Mouse (Mus musculus) B cell, adult 62 days (primary cell): ENCODE results near the gene Pitpna. TPM values are rescaled to one million over a fixed set of nuclear protein-coding genes. Genes with fewer than 3 reads are reported as not detected.

Experiments
- total RNA-seq: library from RNA; stranded (reverse); gene quantifications from 4 replicates; pipeline ENCODE4 v1.2.4, GENCODE M21; 2023

Gene Pitpna
- total RNA-seq = 218 to 240 TPM (median 227 TPM) in 4 replicates

GRCm38 (mm10) chr11:75587493-75588284, at the start of gene Pitpna:
Gene Pitpna, plus strand, starts transcription at chr11:75588097.

DNA sequence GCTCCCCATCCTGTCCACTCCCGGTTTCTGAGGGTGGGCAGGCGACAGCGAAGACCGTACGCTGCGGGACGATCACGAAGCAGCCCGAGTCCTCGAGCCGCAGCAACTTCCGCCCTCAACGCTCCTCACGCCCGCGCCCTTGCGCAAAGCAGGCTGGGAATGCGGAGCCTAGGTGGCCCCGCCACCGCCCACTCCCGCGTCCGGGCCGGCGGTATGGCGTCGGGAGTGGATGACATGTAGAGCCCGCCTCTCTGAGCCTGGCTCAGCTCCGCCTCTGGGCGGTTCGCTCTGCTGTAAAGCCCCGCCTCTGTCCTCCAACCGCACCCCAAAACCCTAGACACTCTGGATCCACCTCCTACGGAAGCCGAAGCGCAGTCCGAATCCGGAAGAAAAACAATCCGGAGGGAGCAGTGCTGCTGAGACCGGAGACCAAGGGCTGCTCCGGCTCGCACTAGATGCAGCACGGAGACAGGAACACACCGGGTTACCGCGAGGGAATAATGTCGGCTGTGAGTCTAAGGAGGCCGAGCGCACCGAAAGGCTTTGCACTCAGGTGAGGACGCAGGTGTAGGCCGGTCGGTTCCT, 42.8 kb downstream of the Pitpna start, which contains the start of gene Inpp5k:
Gene Inpp5k (plus strand): TSS at position 344 of the 585 bp plus-strand sequence.

GRCm38 (mm10) chr11:75650311-75650710, 62.4 kb downstream of the Pitpna start, which contains the start of gene Myo1c:
Gene Myo1c, plus strand, starts transcription at chr11:75650504.

Other genes starting within 250 kb of the Pitpna start
- 106 to 117 TPM (median 108 TPM) in 4 replicates for gene Rpa1, start 239.8 kb upstream of the Pitpna start, total RNA-seq
- 13.1 to 17.1 TPM (median 13.8 TPM) in 4 replicates for gene Smyd4, start 239.7 kb upstream of the Pitpna start, total RNA-seq
- gene Serpinf1, start 165.4 kb upstream of the Pitpna start, total RNA-seq = 0.66 to 1.2 TPM in 2 of 4 replicates, not detected in the others
- 0.52 to 0.94 TPM (median 0.61 TPM) in 3 of 4 replicates, not detected in the other for gene Serpinf2, start 148.5 kb upstream of the Pitpna start, total RNA-seq
- 46.7 to 50.6 TPM (median 47.5 TPM) in 4 replicates for gene Wdr81, start 133.4 kb upstream of the Pitpna start, total RNA-seq
- gene Tlcd2, start 126.4 kb upstream of the Pitpna start, total RNA-seq = 2.5 to 5.0 TPM (median 4.0 TPM) in 4 replicates
- gene Prpf8, start 101.3 kb upstream of the Pitpna start, total RNA-seq = 222 to 240 TPM (median 237 TPM) in 4 replicates
- gene Rilp, start 78.0 kb upstream of the Pitpna start, total RNA-seq = 0.44 to 0.94 TPM (median 0.85 TPM) in 4 replicates
- gene Scarf1, start 74.6 kb upstream of the Pitpna start, total RNA-seq = 0.21 to 0.23 TPM (median 0.22 TPM) in 3 of 4 replicates, not detected in the other
- 44.9 to 66.8 TPM (median 46.5 TPM) in 4 replicates for gene Slc43a2, start 56.4 kb upstream of the Pitpna start, total RNA-seq
- 105 to 118 TPM (median 111 TPM) in 4 replicates for gene Inpp5k, start 42.9 kb downstream of the Pitpna start, total RNA-seq
- gene Myo1c, start 62.4 kb downstream of the Pitpna start, total RNA-seq = 366 to 421 TPM (median 376 TPM) in 4 replicates
- 58.8 to 63.8 TPM (median 62.4 TPM) in 4 replicates for gene Crk, start 91.2 kb downstream of the Pitpna start, total RNA-seq
- gene Ywhae, start 144.8 kb downstream of the Pitpna start, total RNA-seq = 209 to 224 TPM (median 217 TPM) in 4 replicates
- not detected in 4 replicates for gene Doc2b, start 208.0 kb downstream of the Pitpna start, total RNA-seq